Mouse (Mus musculus) thymus, postnatal 25 days (tissue): ENCODE results near the gene Zfp141.

Experiments used
- DNase-seq: peaks from one replicate; pipeline ENCODE4 v3.0.0; 2022

The Zfp141 gene

DNA sequence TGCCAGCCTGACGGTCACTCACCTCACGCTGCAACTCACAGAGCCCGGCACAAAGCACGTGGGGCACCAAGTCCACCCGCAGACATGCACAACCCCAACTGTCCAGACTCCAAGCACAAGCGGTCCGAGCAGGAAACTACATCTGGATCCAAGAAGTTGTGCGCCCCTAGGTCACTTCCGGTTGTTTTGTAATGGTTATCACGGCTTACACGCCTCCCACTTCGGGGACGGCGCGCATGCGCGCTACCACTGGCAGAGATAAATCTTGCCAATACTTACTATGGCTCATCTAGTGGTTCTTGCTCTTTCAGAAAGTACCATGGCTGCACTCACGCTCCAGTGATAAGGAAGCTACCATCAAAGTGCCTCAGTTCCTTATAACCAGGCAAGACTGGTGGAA is at the start of gene Zfp141:
Gene Zfp141 (minus strand): TSS at position 153 of the 400 bp plus-strand sequence.
- DNase-seq, result peak; percentile 76

DNA sequence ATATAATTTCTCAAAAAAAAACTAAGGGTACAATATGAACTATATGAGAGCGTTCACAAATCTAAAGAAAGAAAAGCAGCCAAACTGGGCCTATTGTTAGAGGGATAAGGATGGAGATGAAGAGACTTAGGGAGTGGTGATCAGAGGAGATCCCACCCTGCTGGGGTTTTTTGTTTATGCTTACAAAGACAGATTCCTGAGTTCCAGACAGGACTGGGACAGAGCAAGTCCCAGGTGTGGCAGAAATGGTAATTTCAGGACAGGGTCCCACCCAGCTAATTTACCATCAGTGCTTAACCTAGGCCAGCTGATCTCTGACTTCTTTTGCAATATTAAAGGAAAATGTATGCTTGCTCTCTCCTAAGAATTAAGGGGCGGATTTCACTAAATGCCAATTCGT is 46.2 kb upstream of the Zfp141 start:
- no peak for DNase-seq

DNA sequence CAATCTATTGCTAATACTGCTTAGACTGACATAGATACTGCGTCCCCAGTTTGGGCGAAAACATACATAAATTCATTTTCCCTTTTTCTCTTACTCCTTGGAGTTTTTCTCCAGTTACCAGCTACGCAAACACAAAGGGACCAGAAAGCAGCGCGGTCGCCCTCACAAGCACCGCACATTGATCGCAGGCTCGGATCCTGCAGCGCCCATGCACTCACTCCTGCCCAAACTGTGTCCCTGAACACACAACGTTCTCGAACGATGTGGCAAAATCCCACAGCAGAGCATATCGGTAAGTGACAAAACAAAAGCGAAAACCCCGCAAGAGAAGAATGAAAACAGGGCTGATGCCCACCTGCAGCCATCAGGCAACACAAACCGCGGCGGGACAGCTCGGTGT is 354 bp downstream of the Zfp141 start:
- DNase-seq, result no peak

DNA sequence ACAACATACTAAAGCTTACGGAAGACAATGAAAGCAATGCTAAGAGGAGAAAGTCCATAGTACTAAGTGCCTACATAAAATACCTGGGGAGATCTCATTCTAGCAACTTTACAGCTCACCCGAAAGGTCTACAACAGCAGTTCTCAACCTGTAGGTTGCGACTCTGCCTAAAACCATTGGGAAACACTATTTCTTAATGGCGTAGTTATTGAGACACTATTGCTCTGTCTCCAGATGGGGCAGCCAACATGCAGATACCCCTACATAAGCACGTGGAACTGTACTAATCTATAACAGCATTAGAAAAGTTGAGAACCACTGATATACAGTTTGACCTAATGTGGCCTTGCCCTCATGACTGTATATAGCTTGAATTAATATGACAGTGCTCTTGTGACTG is 7.3 kb downstream of the Zfp141 start:
- DNase-seq, result no peak

DNA sequence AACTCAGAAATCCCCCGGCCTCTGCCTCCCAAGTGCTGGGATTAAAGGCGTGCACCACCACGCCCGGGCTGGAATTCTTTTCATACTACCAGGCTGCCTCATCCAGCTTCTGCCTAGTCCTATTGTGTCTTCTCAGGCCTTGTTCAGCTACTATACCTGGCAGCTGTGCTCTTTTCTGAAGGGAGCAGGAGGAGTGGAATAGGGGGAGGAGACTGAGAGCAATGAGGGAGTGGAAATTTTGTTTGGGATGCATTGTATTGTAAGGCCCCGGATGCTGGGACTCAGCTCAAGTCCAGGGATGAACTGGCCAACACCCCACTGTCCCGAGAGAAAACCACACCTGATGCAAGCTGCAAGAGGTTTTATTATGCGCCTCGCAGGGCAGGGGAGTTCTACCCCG is 8.2 kb downstream of the Zfp141 start:
- no peak for DNase-seq

DNA sequence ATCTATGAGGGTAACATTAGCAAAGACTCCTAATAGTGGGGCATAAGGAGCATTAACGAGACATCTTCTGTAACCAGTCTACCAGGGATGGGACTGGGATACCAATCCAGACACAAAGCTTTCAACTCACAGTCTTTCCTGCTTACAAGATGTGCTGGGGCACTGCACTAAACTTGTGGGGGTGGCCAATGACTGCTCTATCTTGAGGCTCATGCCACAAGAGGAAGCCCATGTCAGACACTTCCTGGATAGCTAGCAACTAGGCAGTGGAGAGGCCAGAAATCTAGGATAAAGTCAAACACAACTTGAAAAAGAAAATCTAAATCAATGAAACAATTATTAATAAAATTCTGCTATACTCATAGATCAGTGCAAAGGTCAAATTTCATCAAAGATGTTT is 9.3 kb downstream of the Zfp141 start:
- no peak for DNase-seq

DNA sequence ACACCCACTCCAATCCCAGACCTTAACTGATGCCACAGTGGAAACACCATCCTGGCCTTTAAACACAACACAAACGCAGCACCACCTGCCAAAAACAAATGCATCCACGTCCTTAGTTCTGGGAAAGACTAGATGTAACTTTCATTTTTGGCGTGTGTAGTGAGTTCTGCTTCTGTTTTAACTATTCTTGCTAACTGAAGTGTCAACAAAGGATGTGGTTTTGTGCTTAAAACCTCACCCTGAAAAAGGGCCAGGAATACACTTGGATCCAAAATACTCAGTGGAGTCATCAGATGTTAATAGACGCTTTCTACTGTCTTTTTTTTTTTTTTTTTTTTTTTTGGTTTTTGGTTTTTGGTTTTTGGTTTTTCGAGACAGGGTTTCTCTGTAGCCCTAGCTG is 14.7 kb downstream of the Zfp141 start:
- DNase-seq, result no peak

DNA sequence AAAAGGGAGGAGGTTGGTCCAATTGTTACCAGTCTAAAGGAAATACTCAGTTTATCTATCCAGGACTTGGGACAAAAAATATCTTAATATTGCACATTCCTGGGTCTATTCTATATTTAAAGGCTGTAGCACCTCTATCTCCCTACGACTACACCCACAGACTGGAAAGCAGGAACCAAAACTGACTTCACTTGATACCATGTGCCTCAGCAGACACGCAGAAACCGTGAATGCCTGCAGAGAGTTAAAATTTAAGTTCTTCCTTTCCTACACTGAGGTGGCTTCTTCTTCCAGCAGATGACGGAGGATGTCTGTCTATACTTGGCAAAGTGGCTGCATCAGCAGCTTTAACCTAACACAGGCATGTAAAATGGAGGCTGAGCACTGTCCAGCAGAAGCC is 15.2 kb downstream of the Zfp141 start:
- DNase-seq, result no peak

DNA sequence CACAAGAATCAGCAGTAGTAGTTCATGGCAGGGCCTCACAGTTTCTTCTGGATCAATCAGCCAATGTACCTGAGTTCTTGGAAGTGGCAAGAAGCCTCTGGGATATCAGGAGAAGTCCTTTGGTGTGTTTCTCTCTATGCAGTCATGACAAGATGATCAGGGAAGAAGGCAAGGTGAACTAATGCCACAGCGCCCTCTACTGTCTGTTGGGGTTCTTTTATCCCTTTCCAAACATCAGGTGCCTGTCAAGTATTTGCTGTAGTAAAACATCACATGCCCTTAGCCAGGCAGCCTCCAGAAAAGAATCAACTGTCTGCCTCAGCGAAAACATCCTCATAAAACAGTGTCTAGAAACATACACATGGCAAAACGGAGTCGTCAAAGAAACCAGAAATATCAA is 50.9 kb downstream of the Zfp141 start:
- DNase-seq, result no peak

DNA sequence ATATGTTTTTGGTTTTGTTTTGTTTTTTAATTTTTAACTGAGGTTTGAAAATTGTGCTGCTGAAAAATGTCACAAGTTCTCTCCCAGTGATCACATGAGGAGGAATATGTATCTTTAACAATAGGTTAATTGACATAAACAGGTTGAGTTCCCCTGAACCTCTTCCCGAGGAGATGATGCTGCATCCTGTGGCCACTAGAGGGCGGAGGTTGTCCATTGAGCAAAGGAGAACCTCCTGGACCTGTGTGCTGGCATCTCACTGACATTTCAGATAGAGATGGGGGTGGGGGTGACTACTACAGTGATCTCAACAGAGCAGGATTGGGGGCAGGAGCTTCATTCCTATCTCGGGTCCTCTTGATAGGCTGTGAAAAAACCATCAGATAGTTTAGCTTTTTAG is 54.9 kb downstream of the Zfp141 start:
- DNase-seq, result peak; percentile 10

DNA sequence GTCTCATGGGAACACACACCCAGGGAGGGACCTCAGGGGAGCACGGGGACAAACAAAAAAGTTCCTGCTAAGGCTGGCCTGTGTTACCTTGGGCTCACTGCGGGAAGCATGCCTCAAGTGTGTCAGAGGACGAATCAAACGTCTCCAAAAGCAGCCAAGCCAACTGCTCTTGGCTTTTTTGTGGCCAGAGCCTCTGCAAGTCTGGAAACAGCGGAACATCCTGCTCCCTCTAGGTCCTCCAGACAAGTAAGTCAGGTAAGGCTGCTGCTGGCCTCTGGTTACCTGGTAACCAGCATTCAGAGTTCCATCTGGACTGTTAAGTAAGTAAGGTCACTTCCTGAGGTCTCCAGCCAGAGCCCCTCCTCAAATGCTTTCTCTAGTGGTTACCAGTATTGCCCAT is 57.7 kb downstream of the Zfp141 start, which contains the start of gene 4933421I07Rik:
Gene 4933421I07Rik (minus strand): TSS at position 271 of the 400 bp plus-strand sequence.
- DNase-seq, result no peak

DNA sequence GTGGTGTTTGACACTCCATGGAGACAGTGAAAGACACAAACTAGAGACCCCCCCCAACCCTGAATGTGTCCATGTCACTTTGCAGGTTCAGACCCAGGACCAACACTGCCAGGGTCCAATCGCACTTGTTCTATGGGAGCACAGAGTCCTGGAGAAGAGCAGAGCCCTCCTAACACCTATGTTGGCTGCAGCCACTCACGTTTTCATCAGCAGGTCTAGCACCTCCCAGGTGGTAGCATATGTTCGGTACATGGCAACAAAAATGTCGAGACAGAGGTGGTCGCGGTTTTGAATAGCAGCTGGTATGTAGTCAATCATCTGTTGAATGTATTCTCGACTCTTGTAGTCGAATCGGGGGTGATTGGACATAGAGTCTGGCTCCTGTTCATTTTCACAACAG is 58.2 kb downstream of the Zfp141 start:
- DNase-seq, result no peak
